Mouse (Mus musculus) forebrain, embryonic 12.5 days (tissue): Measurements from ENCODE around the gene Glyatl3. TPM values are rescaled to one million over a fixed set of nuclear protein-coding genes. Genes with fewer than 3 reads are reported as not detected.

ENCODE experiments used
- ATAC-seq: fragments of 200-750 bp; cut with Nextera tagmentation; 2 replicates; pipeline ENCODE4 v1.8.0; 2017; ENCODE audit warnings: moderate TSS enrichment; ENCODE audit not compliant: low FRiP score
- H3K27ac ChIP-seq: fragments of 300-500 bp; sonication (generic); 2 replicates; pipeline ENCODE4 v1.5.1; 2016; ENCODE audit warnings: mild to moderate bottlenecking
- H3K27me3 ChIP-seq: fragments of 300-500 bp; sonication (generic); 2 replicates; pipeline ENCODE4 v1.6.1; 2016; ENCODE audit warnings: mild to moderate bottlenecking
- H3K36me3 ChIP-seq: fragments of 300-500 bp; sonication (generic); replicated peaks from 2 replicates; pipeline ENCODE4 v1.6.1; 2016; ENCODE audit warnings: mild to moderate bottlenecking
- H3K4me1 ChIP-seq: fragments of 300-500 bp; sonication (generic); 2 replicates; pipeline ENCODE4 v1.6.1; 2016
- H3K4me2 ChIP-seq: fragments of 300-500 bp; sonication (generic); 2 replicates; pipeline ENCODE4 v1.6.1; 2016; ENCODE audit warnings: mild to moderate bottlenecking, moderate library complexity
- H3K4me3 ChIP-seq: fragments of 300-500 bp; sonication (generic); replicated peaks from 2 replicates; pipeline ENCODE4 v1.5.1; 2016; ENCODE audit warnings: mild to moderate bottlenecking
- H3K9ac ChIP-seq: fragments of 300-500 bp; sonication (generic); 2 replicates; pipeline ENCODE4 v1.6.1; 2016; ENCODE audit warnings: mild to moderate bottlenecking
- H3K9me3 ChIP-seq: fragments of 300-500 bp; sonication (generic); 2 replicates; pipeline ENCODE4 v1.6.1; 2016
- WGBS: fragments of 180-500 bp; shearing (Covaris S2); methylation state at CpG from one replicate; pipeline ENCODE4 v1.1.7; 2016; 5-methylcytosine and 5-hydroxymethylcytosine counted together
- polyA plus RNA-seq: library from polyadenylated mRNA; unstranded; fragments of >200 nt; fragmentation: Nextera tagmentation; extraction: Ambion mirVana; gene quantifications from 2 replicates; pipeline ENCODE4 v1.2.1, GENCODE M21; 2016

The Glyatl3 gene
- 0.32 and 0.54 TPM in 2 replicates for polyA plus RNA-seq

- H3K4me1 ChIP-seq, result no peaks in the 10 kb centered on the region
- no peak for ATAC-seq
- WGBS, result 95% methylated on average over 2 of the region's 2 CpGs
- H3K27ac ChIP-seq, result no peak within 1 kb of the TSS
- H3K9me3 ChIP-seq, result no peaks in the 10 kb centered on the region
- H3K4me2 ChIP-seq, result no peak within 1 kb of the TSS
- no peak within 1 kb of the TSS for H3K4me3 ChIP-seq
- no peak within 1 kb of the TSS for H3K9ac ChIP-seq
- no peaks in the 10 kb centered on the region for H3K36me3 ChIP-seq
- H3K27me3 ChIP-seq, result no peaks in the 10 kb centered on the region
Measured at GRCm38 (mm10) chr17:40914250-40914649, at the start of gene Glyatl3. TSS of gene Glyatl3 (minus strand) at chr17:40914350.

- no peaks in the 10 kb centered on the region for H3K9me3 ChIP-seq
- H3K4me1 ChIP-seq, result no peaks in the 10 kb centered on the region
- H3K36me3 ChIP-seq, result peaks cover 37% of the 10 kb centered on the region
- 92% methylated on average over 3 of the region's 3 CpGs for WGBS
- H3K27ac ChIP-seq, result no peak overlapping the region
- H3K9ac ChIP-seq, result no peak overlapping the region
- H3K27me3 ChIP-seq, result no peaks in the 10 kb centered on the region
- no peak overlapping the region for H3K4me2 ChIP-seq
- ATAC-seq, result no peak
- H3K4me3 ChIP-seq, result no peak overlapping the region
Measured at GRCm38 (mm10) chr17:40948518-40948917, 34.4 kb upstream of the Glyatl3 start.

GRCm38 (mm10) chr17:40934420-40935231, 20.5 kb upstream of the Glyatl3 start, which contains the start of the genes Mut and Cenpq:
TSS of gene Mut (plus strand) at chr17:40934685.
TSS of gene Cenpq (minus strand) at chr17:40935047.
- peak; percentile 100 for ATAC-seq
- peak within 1 kb of the TSS; percentile 66 for H3K4me3 ChIP-seq
- under 1% methylated on average over 50 of the region's 50 CpGs for whole genome bisulfite sequencing
- peaks cover 11% of the 10 kb centered on the region for H3K36me3 ChIP-seq
- peaks cover 6% of the 10 kb centered on the region for H3K4me1 ChIP-seq
- peak within 1 kb of the TSS; percentile 90 for H3K27ac ChIP-seq
- H3K9ac ChIP-seq, result peak within 1 kb of the TSS; percentile 65
- peak within 1 kb of the TSS; percentile 60 for H3K4me2 ChIP-seq
- H3K9me3 ChIP-seq, result no peaks in the 10 kb centered on the region
- no peaks in the 10 kb centered on the region for H3K27me3 ChIP-seq

- no peak overlapping the region for H3K27ac ChIP-seq
- ATAC-seq, result peak; percentile 45
- WGBS, result under 1% methylated on average over 14 of the region's 14 CpGs
Measured at GRCm38 (mm10) chr17:40933985-40934384, 19.8 kb upstream of the Glyatl3 start.

GRCm38 (mm10) chr17:40915499-40915898, 1.3 kb upstream of the Glyatl3 start:
- Histone ChIP-seq H3K9ac (no peak overlapping the region), H3K4me1 (no peaks in the 10 kb centered on the region), H3K4me2 (no peak overlapping the region), H3K27ac (no peak overlapping the region), H3K27me3 (no peaks in the 10 kb centered on the region), H3K4me3 (no peak overlapping the region), H3K36me3 (no peaks in the 10 kb centered on the region), H3K9me3 (no peaks in the 10 kb centered on the region)
- ATAC-seq, result no peak
- WGBS, result 87% methylated on average over 2 of the region's 2 CpGs

More at GRCm38 (mm10) chr17:40933985-40934384, 19.8 kb upstream of the Glyatl3 start:
- Histone ChIP-seq H3K9ac (peak overlapping the region; percentile 55), H3K4me1 (peaks cover 6% of the 10 kb centered on the region), H3K27me3 (no peaks in the 10 kb centered on the region), H3K4me2 (peak overlapping the region; percentile 60), H3K9me3 (no peaks in the 10 kb centered on the region), H3K36me3 (peaks cover 15% of the 10 kb centered on the region), H3K4me3 (peak overlapping the region; percentile 66)

GRCm38 (mm10) chr17:40904721-40905154, 9.4 kb downstream of the Glyatl3 start:
- Histone ChIP-seq H3K4me3 (no peak overlapping the region), H3K4me2 (peak overlapping the region; percentile 26), H3K27me3 (no peaks in the 10 kb centered on the region), H3K27ac (no peak overlapping the region), H3K4me1 (peaks cover 10% of the 10 kb centered on the region), H3K9ac (no peak overlapping the region), H3K36me3 (no peaks in the 10 kb centered on the region), H3K9me3 (no peaks in the 10 kb centered on the region)
- ATAC-seq, result 0 out of 2 replicates have a peak, but pooled peaks have one; percentile 30
- 16% methylated on average over 14 of the region's 14 CpGs for WGBS

DNA sequence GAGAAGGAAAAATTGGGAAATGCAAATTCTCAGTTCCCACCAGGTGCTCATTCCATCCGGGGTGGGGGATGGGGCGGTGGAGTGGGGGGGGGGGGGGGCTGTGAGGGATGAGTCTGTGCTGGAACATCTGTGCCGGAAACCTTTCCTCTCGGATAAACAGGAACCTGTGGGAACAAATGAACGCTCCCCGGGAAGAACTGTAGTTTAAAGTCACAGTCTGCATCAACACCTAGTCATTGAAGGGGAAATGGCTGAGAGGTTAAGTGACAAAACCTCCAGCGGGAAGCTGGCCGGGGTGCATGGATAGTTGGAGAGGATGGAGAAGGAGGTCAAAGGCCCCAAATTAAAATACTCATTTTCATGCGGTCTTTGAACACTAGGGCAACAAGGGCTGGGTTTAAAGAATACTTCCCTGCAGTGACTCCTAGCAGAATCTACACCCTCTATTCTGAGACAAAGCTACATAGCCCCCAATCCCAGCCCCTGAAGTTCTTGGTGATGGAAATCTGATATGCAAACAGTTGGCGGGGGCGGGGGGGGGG, 10.0 kb downstream of the Glyatl3 start:
- no peaks in the 10 kb centered on the region for H3K27me3 ChIP-seq
- no peak overlapping the region for H3K4me3 ChIP-seq
- no peaks in the 10 kb centered on the region for H3K36me3 ChIP-seq
- peak overlapping the region; percentile 26; the same call in 1 of the 2 replicates for H3K4me2 ChIP-seq
- no peak overlapping the region for H3K9ac ChIP-seq
- WGBS, result 7% methylated on average over 10 of the region's 11 CpGs
- peaks cover 10% of the 10 kb centered on the region for H3K4me1 ChIP-seq
- H3K27ac ChIP-seq, result no peak overlapping the region
- no peaks in the 10 kb centered on the region for H3K9me3 ChIP-seq
- 0 out of 2 replicates have a peak, but pooled peaks have one; percentile 46 for ATAC-seq

DNA sequence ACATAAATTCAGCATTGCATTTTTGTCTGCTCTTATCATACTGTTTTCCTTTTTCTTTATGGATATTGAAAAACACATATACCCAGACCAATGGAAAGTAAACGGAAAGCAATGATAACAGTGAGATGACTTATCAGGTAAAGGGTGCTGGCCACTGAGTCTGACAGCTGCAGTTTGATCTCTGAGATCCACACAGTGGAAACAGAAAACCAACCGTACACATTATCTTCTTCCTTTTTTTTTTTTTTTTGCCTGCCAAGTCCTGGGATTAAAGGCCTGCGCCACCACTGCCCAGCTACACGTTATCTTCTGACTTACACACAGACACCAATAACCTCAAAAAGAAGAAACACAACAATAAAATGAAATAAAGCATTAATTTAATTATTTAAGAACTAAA, 10.8 kb downstream of the Glyatl3 start:
- Histone ChIP-seq H3K4me3 (no peak overlapping the region), H3K9ac (no peak overlapping the region), H3K4me2 (no peak overlapping the region), H3K27me3 (no peaks in the 10 kb centered on the region), H3K36me3 (no peaks in the 10 kb centered on the region), H3K4me1 (peaks cover 10% of the 10 kb centered on the region), H3K27ac (no peak overlapping the region), H3K9me3 (no peaks in the 10 kb centered on the region)
- no peak for ATAC-seq
- WGBS, result 79% methylated on average over 4 of the region's 4 CpGs

- no peak overlapping the region for H3K4me2 ChIP-seq
- H3K9ac ChIP-seq, result no peak overlapping the region
- H3K4me3 ChIP-seq, result no peak overlapping the region
- peaks cover 9% of the 10 kb centered on the region for H3K4me1 ChIP-seq
- no peak overlapping the region for H3K27ac ChIP-seq
- no peaks in the 10 kb centered on the region for H3K36me3 ChIP-seq
- H3K27me3 ChIP-seq, result no peaks in the 10 kb centered on the region
- ATAC-seq, result no peak
- H3K9me3 ChIP-seq, result no peaks in the 10 kb centered on the region
- 38% methylated on average over 4 of the region's 4 CpGs for WGBS
Measured at GRCm38 (mm10) chr17:40899783-40900363, 14.3 kb downstream of the Glyatl3 start.

DNA sequence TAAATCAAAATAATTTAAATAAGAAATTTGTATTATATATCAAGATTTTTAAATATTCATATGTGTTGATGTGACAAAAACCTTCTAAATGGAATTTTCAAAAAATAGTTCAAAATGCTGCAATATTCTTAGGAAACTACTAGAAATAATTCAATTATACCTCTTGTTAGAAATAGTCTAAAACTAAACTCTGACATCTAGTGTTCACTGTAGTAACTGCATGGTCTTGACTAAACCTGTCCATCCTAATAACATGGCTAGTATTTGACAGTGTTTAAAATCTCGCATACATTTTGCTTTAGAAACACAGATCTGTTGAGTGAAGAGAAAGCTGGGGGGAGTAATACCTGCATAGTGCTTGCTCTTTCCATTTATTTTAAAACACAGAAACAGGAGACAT, 17.3 kb downstream of the Glyatl3 start:
- no peak overlapping the region for H3K4me3 ChIP-seq
- H3K4me2 ChIP-seq, result no peak overlapping the region
- H3K4me1 ChIP-seq, result no peaks in the 10 kb centered on the region
- 0 out of 2 replicates have a peak, but pooled peaks have one; percentile 44 for ATAC-seq
- H3K9ac ChIP-seq, result no peak overlapping the region
- no peaks in the 10 kb centered on the region for H3K36me3 ChIP-seq
- 78% methylated on average over 1 of the region's 1 CpGs for WGBS
- H3K27me3 ChIP-seq, result no peaks in the 10 kb centered on the region
- H3K9me3 ChIP-seq, result no peaks in the 10 kb centered on the region
- no peak overlapping the region for H3K27ac ChIP-seq

GRCm38 (mm10) chr17:40887849-40888536, 26.2 kb downstream of the Glyatl3 start:
- WGBS, result 86% methylated on average over 4 of the region's 4 CpGs
- Histone ChIP-seq H3K27me3 (no peaks in the 10 kb centered on the region), H3K4me2 (no peak overlapping the region), H3K9me3 (no peaks in the 10 kb centered on the region), H3K36me3 (no peaks in the 10 kb centered on the region), H3K4me3 (no peak overlapping the region), H3K4me1 (no peaks in the 10 kb centered on the region), H3K9ac (no peak overlapping the region), H3K27ac (no peak overlapping the region)
- no peak for ATAC-seq

- no peak overlapping the region for H3K27ac ChIP-seq
- H3K36me3 ChIP-seq, result no peaks in the 10 kb centered on the region
- H3K4me1 ChIP-seq, result no peaks in the 10 kb centered on the region
- no peak overlapping the region for H3K9ac ChIP-seq
- no peak for ATAC-seq
- WGBS, result 83% methylated on average over 4 of the region's 4 CpGs
- no peaks in the 10 kb centered on the region for H3K27me3 ChIP-seq
- no peak overlapping the region for H3K4me3 ChIP-seq
- H3K9me3 ChIP-seq, result no peaks in the 10 kb centered on the region
- no peak overlapping the region for H3K4me2 ChIP-seq
Measured at GRCm38 (mm10) chr17:40885155-40885554, 29.0 kb downstream of the Glyatl3 start.
